Mouse (Mus musculus) thymus, postnatal 0 days (tissue): ENCODE measurements around the gene Txndc16. TPM values are rescaled to one million over a fixed set of nuclear protein-coding genes. Genes with fewer than 3 reads are reported as not detected.

ENCODE experiments used
- DNase-seq: peaks from one replicate; pipeline ENCODE4 v3.0.0-alpha.2; 2015; ENCODE audit warnings: low spot score
- polyA plus RNA-seq: library from polyadenylated mRNA; unstranded; fragments of >200 nt; fragmentation: Nextera tagmentation; extraction: Ambion mirVana; gene quantifications from 2 replicates; pipeline ENCODE4 v1.2.1, GENCODE M21; 2015

The Txndc16 gene
- polyA plus RNA-seq, 1 experiment from 2014 or later = 12.2 TPM

DNA sequence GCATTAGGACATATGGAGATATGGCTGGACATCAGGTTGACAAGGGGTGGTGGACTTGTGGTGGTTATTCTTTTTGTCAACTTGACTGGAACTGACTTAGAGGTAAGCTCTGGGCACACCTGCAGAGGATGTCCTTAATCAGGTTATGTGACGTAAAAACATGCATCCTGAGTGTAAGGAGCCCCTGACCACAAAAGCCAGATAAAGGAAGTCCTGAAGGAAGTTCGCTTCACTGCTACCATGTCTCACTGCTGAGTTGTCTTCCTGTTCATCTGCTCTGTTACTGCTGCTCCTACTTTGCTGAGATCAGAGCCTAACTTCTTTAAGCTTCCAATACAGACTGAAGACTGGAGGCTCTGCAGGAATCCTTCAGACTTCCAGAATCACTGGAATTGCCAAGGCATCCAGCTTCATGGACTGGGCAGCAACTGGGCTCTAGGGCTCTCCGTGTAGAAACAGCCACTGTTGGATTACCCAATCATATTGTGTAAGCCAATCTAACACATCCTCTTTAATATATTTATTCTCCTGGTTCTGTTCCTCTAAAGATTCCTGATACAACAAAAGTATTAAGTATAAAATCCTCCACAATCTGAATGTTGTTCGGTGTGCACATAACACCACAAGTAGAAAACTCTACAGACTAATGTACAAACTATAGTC, 64.5 kb downstream of the Txndc16 start:
- DNase-seq = peak; percentile 82

DNA sequence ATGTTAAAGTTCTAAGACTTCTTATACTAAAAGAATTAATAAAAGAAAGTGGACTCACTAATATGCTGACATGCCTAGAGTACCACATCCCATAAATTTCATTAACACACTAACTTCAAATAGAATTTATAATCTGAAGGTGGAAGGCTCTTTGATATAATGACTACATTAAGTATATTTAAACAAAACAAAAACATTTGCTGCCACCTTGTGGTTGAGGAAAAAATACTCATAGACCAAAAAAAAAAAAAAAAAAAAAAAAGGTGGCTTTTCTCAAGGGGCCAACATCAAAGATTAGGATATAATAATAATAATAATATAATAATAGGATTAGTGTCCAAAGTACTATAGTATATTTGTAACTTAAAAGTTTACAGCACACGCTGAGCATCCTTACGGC, 66.9 kb downstream of the Txndc16 start:
- peak; percentile 65 for DNase-seq

DNA sequence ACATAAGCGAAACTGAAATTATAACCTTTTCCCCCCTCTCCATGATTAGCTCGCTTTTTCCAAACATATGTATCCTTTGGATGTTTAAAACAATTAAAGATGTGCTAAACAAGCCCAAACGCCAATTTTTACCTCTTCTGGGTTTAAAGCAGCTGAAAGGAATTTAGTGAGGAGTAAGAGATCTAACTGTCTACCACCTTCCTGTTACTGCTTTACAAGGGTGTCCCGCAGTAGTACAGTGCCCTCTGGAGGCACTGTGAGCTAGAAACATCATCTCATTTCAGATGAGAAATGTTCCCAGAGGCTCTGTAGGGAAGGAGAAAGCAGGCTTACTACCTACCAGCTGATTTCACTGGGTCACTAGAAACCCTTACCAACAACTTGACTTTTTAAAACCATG, 77.6 kb downstream of the Txndc16 start:
- peak; percentile 68 for DNase-seq

DNA sequence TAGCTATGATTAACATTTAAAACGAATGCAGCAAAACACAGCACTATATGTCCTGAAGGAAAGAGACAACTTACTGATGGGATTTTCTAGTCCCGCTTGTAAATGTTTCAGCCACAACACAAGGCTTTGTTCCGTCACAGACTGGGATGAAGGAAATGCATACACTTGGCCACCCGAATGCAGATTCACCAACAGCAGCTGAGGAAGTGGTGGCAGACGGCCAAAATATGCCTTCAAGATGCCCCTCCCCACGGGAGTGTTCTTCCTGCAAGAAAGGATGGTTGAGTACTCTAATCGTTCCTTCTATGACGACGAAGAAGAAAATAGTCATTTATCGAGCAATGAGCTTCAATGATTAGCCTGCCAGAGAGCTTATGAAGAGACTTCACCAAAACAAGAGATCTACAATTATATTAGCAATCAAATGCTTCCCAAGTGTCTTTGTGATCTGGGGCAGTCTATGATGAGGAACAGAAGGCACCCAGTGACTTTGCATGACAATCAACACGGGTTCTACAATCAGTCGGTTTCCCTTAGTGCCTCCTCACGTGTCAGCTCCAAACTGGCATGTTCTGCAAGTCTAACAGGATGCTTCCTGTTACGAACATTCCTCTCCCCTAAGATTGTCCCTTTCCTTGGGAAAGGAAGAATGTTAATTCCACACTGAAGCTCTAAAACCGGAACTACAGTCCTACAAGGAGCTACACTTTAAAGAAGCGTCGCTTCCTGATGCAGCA, 79.6 kb downstream of the Txndc16 start:
- DNase-seq = no peak

DNA sequence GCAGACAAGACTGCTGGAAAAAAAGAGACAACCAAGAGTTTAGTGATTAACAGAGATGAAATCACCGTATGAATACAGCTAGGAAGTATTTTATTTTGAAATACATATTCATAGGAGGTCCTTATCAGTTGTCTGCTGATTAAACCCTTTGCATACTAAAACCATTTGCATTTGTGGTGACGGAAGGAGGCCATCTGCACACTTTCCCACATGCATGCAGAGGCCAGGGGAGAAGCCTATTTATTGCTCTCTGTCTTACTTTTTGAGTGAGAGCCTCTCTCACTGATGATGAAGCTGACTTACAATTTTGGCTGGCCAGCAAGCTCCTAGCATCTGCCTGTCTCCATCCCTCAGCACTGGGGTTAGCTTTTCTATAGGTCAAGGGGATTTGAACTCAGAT, 84.2 kb downstream of the Txndc16 start:
- no peak for DNase-seq

DNA sequence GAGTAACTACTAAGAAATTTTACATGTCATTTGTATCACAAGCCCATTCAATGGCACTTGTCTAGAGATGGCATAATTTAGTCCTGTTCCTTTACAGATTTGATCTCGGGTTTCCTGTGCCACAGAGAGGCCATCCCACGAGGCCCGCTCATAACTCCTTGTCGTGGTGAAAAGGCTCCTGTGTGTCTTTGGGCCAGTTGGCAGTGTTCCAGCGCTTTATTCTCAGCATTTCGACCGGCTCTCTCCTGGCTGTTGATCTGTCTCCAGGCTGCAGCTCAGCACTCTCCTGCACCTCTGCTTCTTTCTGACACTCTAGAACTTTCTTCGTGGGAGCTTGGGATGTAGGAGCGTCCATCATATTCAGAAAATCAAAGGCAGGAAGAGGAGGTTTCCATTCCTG, 84.6 kb downstream of the Txndc16 start:
- DNase-seq = no peak

DNA sequence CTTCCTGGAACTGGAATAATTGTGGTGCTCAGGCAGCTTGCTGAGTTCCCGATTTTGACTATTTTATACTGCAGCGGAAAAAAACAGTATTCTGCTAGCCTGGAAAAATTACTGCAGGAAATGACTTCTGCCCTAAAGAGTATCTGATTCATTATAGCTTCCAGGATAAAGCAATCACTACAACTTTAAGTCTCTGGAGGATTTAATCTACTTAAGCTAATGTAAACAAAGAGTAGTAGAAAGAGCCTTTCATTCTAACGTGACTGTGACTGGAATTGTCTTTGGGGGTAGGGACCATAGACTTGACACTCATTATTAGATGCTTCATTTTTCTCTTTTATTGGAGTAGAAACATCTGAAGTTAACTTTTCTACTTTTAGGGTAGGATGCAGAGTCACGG, 101.8 kb downstream of the Txndc16 start:
- no peak for DNase-seq

DNA sequence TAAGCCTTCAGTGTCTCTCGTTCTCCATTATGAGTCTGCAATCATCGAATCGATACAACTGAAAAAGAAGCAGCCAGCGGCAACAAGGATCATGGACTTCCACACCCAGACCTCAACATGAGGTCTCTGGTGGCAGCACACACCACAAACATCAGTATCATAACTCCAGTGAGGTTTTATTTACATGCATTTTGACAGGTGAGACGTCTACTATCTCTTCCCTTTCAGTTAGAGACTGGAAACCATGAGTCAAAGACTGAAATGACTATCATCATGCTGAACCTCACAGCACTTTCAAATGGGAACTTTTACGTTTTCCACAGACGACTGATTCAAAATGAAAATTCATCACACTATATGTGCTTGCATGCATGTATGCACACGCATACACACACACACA, 117.9 kb downstream of the Txndc16 start:
- DNase-seq = no peak

DNA sequence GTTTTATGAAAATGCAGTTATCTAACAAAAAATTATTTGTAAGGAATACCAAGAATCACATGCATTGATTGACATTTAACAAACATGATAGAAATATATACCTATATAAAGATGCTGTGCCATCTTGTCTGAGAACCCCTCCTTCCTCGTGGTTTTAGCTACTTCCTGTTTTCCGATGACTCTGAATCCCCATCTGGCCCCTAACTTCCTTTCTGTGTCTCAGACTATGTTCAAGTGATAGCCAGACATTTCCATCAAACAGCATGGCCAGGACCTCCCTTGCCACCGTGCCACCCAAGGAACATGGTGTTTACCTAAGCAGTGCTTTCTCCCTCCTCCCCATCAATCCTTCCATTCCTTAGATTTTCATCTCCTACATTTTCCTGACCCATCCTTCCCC, 127.8 kb downstream of the Txndc16 start:
- peak; percentile 52 for DNase-seq

DNA sequence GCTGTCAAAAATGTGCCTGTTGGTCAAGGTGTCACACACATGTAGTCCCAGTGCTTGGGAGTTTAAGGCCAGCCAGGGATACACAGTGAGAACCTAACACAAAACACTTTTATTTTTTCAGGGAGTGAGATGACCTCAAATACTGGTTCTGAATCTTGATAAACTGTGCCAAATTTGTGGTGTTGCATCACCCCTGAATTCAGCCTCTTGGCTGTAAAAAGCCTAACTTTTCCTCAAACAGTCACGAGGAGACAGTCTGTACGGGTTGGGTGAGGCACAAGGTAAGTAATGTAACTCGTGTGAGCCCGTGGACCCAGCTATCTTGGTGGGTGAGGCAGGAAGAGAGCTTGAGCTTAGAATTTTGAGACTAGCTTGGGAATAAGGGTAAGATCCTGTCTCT, 130.1 kb downstream of the Txndc16 start:
- no peak for DNase-seq

DNA sequence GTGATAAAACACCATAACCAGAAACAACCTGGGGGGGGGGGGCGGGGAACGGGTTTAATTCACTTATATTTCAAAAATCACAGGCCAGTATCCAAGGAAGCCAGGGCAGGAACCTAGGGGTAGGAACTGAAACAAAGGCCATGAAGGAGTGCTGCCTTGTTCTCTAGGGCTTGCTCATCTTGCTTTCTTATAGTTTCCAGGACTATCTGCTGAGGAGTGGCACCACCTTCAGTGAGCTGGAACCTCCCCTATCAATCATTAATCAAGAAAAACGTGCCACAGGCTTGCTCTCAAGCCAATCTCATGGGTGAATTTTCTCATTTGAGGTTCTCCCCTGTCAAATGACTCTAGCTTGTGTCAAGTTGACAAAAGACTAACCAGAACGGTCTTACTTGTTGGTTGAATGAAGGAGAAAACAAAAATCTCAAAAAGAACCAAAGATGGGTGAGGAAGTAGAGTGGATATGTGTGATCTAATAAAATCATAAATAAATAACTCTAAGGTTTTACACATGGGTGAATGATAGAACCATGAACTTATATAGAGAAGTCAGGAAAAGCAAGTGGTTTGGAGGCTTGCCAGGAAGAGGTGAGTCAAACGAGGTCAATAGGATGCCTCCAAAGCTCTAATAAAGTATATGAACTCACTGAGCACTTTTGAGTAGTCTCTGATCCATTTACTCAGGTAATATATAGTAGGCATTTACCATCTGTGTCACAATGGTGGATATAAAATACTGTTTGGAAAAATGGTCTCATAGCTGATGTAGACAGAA, 134.3 kb downstream of the Txndc16 start:
- DNase-seq = no peak

DNA sequence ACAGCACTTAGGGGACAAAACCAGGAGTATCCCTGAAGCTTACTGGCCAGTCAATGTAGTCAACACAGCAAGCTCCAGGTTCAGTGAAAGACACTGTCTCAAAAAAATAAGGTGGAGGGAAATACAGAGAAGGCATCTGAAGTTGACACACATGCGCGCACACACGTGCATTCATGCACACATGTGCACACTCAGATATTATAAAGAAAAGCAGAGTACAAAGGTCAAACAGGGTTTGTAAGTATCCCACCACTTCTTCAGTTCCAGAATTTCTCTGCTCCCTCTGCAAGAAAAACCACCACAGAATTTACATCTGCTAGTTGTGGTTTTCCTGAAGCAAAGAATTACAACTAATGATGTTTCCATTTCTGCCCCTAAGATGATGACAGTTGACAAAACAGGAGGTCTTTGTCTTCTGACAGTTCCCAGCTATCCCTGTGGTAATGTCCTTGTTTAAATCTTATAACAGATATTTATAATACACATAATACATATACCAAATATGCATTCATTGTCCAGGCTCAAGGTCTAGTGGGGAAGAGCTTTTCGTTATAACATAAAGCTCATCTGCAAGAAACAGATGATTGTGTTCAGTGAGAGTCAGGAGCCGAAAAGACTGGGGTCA, 135.4 kb downstream of the Txndc16 start:
- DNase-seq = no peak

DNA sequence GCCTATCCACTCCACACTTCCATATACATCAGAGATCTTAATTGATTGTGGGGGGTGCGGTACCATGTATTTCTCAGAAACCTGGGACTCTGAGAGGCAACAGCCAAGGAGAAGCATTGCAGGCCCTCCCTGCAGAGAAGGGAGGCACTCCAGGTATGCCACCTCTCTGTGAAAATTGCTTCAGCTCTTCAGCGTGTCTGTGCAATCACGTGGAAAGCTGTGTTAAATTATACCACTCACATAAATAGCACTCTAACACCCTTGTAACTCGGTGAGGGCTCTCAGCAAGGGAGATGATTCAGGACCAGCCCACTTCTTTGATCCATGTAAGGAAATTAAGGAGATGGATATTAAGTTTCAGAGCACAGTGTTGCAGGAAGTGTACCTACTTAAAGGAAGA, 136.6 kb downstream of the Txndc16 start:
- DNase-seq = no peak

Other genes starting within 250 kb of the Txndc16 start
- gene Ptger2, start 232.1 kb downstream of the Txndc16 start, polyA plus RNA-seq = 0.58 and 0.79 TPM in 2 replicates
- gene Gpr137c, start 611 bp downstream of the Txndc16 start, polyA plus RNA-seq = 0.72 and 0.90 TPM in 2 replicates
- gene Ero1l, start 98.4 kb upstream of the Txndc16 start, polyA plus RNA-seq = 48.7 and 48.8 TPM in 2 replicates
- 168 and 169 TPM in 2 replicates for gene Psmc6, start 109.5 kb upstream of the Txndc16 start, polyA plus RNA-seq
- gene Styx, start 130.8 kb upstream of the Txndc16 start, polyA plus RNA-seq = 65.5 and 82.0 TPM in 2 replicates
- 30.3 and 40.1 TPM in 2 replicates for gene Gnpnat1, start 184.6 kb upstream of the Txndc16 start, polyA plus RNA-seq